Mouse (Mus musculus) cerebellum, adult 9-11 months (tissue): ENCODE data around the gene Eif5a.

ENCODE experiments used
- DNase-seq: peaks from one replicate; pipeline ENCODE4 v3.0.0; 2022

Eif5a gene

DNA sequence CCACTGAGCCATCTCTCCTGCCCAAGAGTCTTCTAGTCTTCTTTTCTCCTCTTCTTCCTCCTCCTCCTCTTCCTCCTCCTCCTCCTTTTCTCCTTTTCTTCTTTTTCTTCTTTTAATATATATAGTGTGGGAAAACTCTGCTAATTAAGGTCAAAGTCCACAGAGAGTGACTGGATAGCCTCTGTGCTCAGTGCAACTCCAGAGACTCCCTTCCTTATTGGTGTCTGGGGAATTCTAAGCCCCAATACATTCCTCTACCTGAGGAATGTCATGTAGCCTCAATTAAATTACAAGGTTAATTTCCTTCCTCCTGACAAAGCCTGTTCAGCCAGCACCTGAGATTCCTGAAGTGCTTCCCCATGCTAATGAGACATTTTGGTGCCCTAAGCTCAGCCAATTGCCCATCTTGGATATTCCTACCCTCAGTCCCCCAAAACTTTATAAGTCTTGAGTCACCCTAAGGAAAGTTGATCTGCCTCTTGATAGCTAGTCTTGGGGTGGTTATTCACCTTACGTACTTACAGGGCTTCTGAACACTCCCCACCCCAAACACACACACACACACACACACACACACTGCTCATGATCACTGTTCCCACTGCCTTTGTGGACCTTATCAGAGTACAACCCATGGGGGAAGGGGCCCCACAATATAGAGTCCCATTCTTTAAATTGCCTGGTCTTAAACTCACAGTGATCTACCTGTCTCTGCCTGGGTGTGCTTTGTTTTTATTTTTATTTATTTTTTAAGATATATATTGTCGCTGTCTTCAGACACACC is 51.3 kb downstream of the Eif5a start:
- DNase-seq = no peak

DNA sequence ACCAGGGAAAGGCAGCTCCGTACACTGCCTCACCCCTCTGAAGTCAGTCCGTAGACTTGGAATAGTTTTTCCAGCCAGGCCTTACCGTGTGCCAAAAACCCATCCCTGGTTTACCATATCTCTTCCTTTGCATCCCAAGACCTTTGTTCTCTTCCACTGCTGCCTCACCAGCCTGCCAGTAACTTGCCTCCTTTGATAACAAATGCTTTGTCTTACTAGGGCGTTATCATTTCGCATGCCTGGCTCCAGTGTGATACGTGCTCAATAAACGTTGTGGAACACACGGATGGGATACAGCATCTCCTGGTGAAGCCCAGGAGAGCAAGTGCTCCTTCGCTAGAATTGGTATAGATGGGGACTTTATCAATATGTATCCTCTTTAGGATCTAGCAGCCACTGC is 54.4 kb downstream of the Eif5a start:
- no peak for DNase-seq
